Mouse (Mus musculus): ENCODE measurements around the gene Hfe2.

GRCm38 (mm10) chr3:96561946-96562681 lies 37.1 kb downstream of the Hfe2 start:
- TF ChIP-seq TAL1 (conservative IDR thresholded peaks at IDR 0.05; ENCODE audit: low read depth, low read length) (no peak), CTCF (IDR thresholded peaks at IDR 0.05; ENCODE audit: low read depth, low read length) (no peak), POLR2AphosphoS5 (IDR thresholded peaks at IDR 0.05; ENCODE audit: insufficient replicate concordance, low read depth, low read length) (peak; percentile 86; the same call in 1 of the 2 replicates)

All from G1E (cell line).